8 mouse cellular contexts compared by ENCODE assay signal in the genomic region with DNA sequence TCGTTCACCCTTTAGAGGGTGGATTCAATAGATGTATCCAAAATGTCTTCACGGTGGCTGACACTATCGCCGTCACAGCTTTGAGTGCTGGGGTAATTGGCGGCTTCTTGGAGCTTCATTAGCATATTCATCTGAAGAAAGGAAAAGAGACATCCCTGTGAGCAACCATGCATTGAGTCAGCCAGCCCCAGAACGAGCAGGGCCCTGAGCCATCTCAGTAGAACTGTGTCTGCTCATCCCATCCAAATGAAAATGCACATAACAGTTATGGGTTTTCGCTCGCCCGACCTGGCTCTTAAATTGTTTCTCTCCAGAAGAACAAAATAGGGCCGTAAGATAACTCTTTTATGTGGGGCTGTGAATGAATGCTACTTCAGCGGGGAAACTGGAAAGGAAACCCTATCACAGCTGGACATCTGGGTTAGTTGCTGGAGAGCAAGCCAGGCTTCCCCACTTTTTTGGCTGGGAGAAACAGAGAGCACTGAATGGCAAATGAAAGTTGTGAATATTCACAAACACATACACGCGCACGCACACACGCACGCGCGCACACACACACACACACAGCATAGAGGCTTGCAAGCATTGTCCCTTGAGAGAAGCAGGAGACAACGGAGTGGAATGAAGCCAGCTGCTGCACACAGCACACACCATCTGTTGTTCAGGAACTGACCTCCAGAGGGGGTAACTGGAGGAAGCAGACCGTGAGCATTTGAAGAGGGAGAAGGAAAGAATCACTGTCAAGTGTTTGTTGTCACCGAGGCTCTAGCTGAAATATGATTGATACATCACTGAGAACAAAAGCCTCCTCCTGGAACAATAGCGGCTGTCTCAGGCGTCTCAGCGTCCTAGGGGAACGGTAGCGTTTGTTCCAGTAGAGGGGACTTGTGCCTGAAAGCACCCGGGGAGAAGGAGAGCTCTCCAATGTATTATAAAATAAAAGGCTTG.
A peak's percentile ranks its signal among the peaks of the same experiment; 100 is the strongest.
DNase-seq lines count a peak whose midpoint lies in the region; ATAC-seq lines count a peak whose summit lies in the region.

No protein-coding gene starts in this region.

- H3K4me1 ChIP-seq in kidney, embryonic 14.5 days (ENCODE audit: control insufficient read depth, insufficient read depth, low read length) = no peaks in the 10 kb centered on the region
- H3K4me1 ChIP-seq in intestine, embryonic 16.5 days (ENCODE audit: control insufficient read depth, insufficient read depth, low read length) = no peaks in the 10 kb centered on the region
- H3K4me1 ChIP-seq in lung, embryonic 15.5 days = no peaks in the 10 kb centered on the region

- no peak overlapping the region for H3K4me3 ChIP-seq in kidney, embryonic 14.5 days (ENCODE audit: low read length)
- H3K4me3 ChIP-seq in intestine, embryonic 16.5 days (ENCODE audit: low read length) = no peak overlapping the region; the same call in 1 of the 2 replicates
- H3K4me3 ChIP-seq in lung, embryonic 15.5 days = no peak overlapping the region

- H3K27ac ChIP-seq in kidney, embryonic 14.5 days (ENCODE audit: low read depth, low read length) = no peak overlapping the region
- no peak overlapping the region for H3K27ac ChIP-seq in intestine, embryonic 16.5 days (ENCODE audit: low read length)
- no peak overlapping the region for H3K27ac ChIP-seq in lung, embryonic 15.5 days

- no peaks in the 10 kb centered on the region for H3K27me3 ChIP-seq in kidney, embryonic 14.5 days (ENCODE audit: control insufficient read depth, insufficient read depth, low read length)
- no peaks in the 10 kb centered on the region for H3K27me3 ChIP-seq in intestine, embryonic 16.5 days (replicated peaks; ENCODE audit: control insufficient read depth, insufficient read depth, low read length)
- no peaks in the 10 kb centered on the region for H3K27me3 ChIP-seq in lung, embryonic 15.5 days

- peak overlapping the region; percentile 25 for H3K4me2 ChIP-seq in kidney, embryonic 14.5 days (replicated peaks; ENCODE audit: low read depth, low read length)
- H3K4me2 ChIP-seq in intestine, embryonic 16.5 days (ENCODE audit: low read depth, low read length) = 0 out of 2 replicates have a peak overlapping the region, but pooled peaks have one; percentile 16
- peak overlapping the region; percentile 35; the same call in 1 of the 2 replicates for H3K4me2 ChIP-seq in lung, embryonic 15.5 days

- WGBS in kidney, embryonic 14.5 days = 47% methylated on average over 27 of the region's 27 CpGs
- WGBS in intestine, embryonic 16.5 days = 43% methylated on average over 27 of the region's 27 CpGs
- 45% methylated on average over 27 of the region's 27 CpGs for WGBS in lung, embryonic 15.5 days

- no peaks in the 10 kb centered on the region for H3K9me3 ChIP-seq in kidney, embryonic 14.5 days (ENCODE audit: control insufficient read depth, low read length)
- no peaks in the 10 kb centered on the region for H3K9me3 ChIP-seq in intestine, embryonic 16.5 days (ENCODE audit: control insufficient read depth, low read length)
- no peaks in the 10 kb centered on the region for H3K9me3 ChIP-seq in lung, embryonic 15.5 days

- DNase-seq in kidney, adult 18-20 months = no peak
- peak; percentile 54 for DNase-seq in embryo, embryonic 11.5 days (ENCODE audit: low read depth, low spot score)
- peak; percentile 88 for DNase-seq in heart, adult 11 months
- DNase-seq in retina, embryonic 14.5 days (ENCODE audit: low spot score) = peak; percentile 89
- DNase-seq in spleen, adult 12 weeks (ENCODE audit: low spot score) = no peak

- no peaks in the 10 kb centered on the region for H3K36me3 ChIP-seq in kidney, embryonic 14.5 days (ENCODE audit: control insufficient read depth, insufficient read depth, low read length)
- no peaks in the 10 kb centered on the region for H3K36me3 ChIP-seq in intestine, embryonic 16.5 days (ENCODE audit: control insufficient read depth, insufficient read depth, low read length)
- H3K36me3 ChIP-seq in lung, embryonic 15.5 days = no peaks in the 10 kb centered on the region

- peak; percentile 90; the same call in 1 of the 2 replicates for ATAC-seq in kidney, embryonic 14.5 days (ENCODE audit: low FRiP score, low TSS enrichment)
- ATAC-seq in intestine, embryonic 16.5 days = peak; percentile 56; the same call in 1 of the 2 replicates
- ATAC-seq in lung, embryonic 15.5 days (ENCODE audit: borderline replicate concordance, extremely low read depth, low FRiP score, low TSS enrichment) = peak; percentile 73

- no peak overlapping the region for H3K9ac ChIP-seq in kidney, embryonic 14.5 days (ENCODE audit: low read depth, low read length)
- H3K9ac ChIP-seq in intestine, embryonic 16.5 days (ENCODE audit: low read depth, low read length) = no peak overlapping the region
- no peak overlapping the region for H3K9ac ChIP-seq in lung, embryonic 15.5 days

Comparison
In these comparisons a context has a peak if more than half of its experiments do, and no peak if none do; other contexts are left out.
1. DNase-seq: peak in embryo, embryonic 11.5 days (single experiment), heart, adult 11 months (single experiment) and retina, embryonic 14.5 days (single experiment); none in kidney, adult 18-20 months (single experiment) and spleen, adult 12 weeks (single experiment).
2. Peak in every context shown above with its lines, with median percentiles within 50 percentile points of each other: ATAC-seq and H3K4me2 ChIP-seq.